Mouse (Mus musculus) kidney, adult 2 months (tissue): ENCODE data around the gene Paxbp1. TPM values are rescaled to one million over a fixed set of nuclear protein-coding genes. Genes with fewer than 3 reads are reported as not detected.

Experiments
- DNase-seq: peaks from one replicate; pipeline ENCODE4 v3.0.0; 2021
- H3K27ac ChIP-seq: fragments of 200-500 bp; 2 replicates; pipeline ENCODE4 v1.5.1; 2012; ENCODE audit warnings: low read depth, low read length, control low read depth, inconsistent platforms; ENCODE audit not compliant: insufficient read depth
- H3K27me3 ChIP-seq: fragments of 200-500 bp; replicated peaks from 2 replicates; pipeline ENCODE4 v1.6.1; 2012; ENCODE audit warnings: mild to moderate bottlenecking, moderate library complexity, low read length, inconsistent platforms; ENCODE audit not compliant: control insufficient read depth, insufficient read depth
- H3K36me3 ChIP-seq: fragments of 200-500 bp; 2 replicates; pipeline ENCODE4 v1.6.1; 2012; ENCODE audit warnings: mild to moderate bottlenecking, moderate library complexity, low read length, inconsistent platforms; ENCODE audit not compliant: control insufficient read depth, insufficient read depth
- H3K4me1 ChIP-seq: fragments of 200-500 bp; 2 replicates; pipeline ENCODE4 v1.6.1; 2011; ENCODE audit warnings: low read length; ENCODE audit not compliant: control insufficient read depth, insufficient read depth
- H3K4me3 ChIP-seq: fragments of 200-500 bp; 2 replicates; pipeline ENCODE4 v1.5.1; 2011; ENCODE audit warnings: mild to moderate bottlenecking, low read depth, low read length, control low read depth; ENCODE audit not compliant: insufficient read depth
- CTCF ChIP-seq: fragments of 200-500 bp; conservative IDR thresholded peaks from 2 replicates; pipeline ENCODE4 v1.5.1; 2011; ENCODE audit warnings: low read depth, mild to moderate bottlenecking, control low read depth, low read length, moderate library complexity, mixed read lengths; ENCODE audit not compliant: insufficient read depth, insufficient read length
- POLR2A ChIP-seq: fragments of 200-500 bp; IDR thresholded peaks from one replicate; pipeline ENCODE4 v1.6.1; 2011; ENCODE audit warnings: low read depth, low read length, control low read depth
- WGBS: fragments of 180-500 bp; shearing (Covaris S2); methylation state at CpG from one replicate; pipeline ENCODE4 v1.1.7; 2018; 5-methylcytosine and 5-hydroxymethylcytosine counted together
- polyA plus RNA-seq: library from polyadenylated mRNA; depleted of rRNA; stranded (reverse); fragments of >200 nt; gene quantifications from 2 replicates; pipeline ENCODE4 v1.2.3, GENCODE M21; 2012

Gene Paxbp1
- polyA plus RNA-seq, 1 experiment = 13.6 TPM

DNA sequence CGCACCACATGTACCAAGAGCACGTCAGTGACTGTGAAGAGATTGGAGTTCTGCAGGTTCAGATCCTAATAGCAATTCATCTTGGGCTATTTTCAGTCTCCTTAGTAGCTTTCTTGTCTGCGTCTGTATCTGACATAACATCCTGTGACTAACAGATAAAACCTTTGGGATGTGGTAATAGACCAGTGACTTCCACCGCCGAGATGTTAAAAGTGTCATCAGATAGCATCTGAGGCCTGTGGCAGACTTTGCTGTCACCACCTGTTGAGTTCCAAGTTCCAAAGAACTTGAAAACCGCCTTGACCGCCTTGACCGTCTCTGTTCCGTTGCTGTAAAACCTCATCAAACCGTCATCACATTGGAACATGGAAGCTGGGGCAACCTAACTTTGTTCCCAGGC, 19.4 kb upstream of the Paxbp1 start:
- H3K4me1 ChIP-seq = no peaks in the 10 kb centered on the region
- H3K4me3 ChIP-seq = no peak overlapping the region
- no peak for DNase-seq
- no peaks in the 10 kb centered on the region for H3K27me3 ChIP-seq
- no peak for TF ChIP-seq CTCF
- TF ChIP-seq POLR2A = no peak
- no peak overlapping the region for H3K27ac ChIP-seq
- H3K36me3 ChIP-seq = no peaks in the 10 kb centered on the region
- WGBS = 93% methylated on average over 10 of the region's 10 CpGs

DNA sequence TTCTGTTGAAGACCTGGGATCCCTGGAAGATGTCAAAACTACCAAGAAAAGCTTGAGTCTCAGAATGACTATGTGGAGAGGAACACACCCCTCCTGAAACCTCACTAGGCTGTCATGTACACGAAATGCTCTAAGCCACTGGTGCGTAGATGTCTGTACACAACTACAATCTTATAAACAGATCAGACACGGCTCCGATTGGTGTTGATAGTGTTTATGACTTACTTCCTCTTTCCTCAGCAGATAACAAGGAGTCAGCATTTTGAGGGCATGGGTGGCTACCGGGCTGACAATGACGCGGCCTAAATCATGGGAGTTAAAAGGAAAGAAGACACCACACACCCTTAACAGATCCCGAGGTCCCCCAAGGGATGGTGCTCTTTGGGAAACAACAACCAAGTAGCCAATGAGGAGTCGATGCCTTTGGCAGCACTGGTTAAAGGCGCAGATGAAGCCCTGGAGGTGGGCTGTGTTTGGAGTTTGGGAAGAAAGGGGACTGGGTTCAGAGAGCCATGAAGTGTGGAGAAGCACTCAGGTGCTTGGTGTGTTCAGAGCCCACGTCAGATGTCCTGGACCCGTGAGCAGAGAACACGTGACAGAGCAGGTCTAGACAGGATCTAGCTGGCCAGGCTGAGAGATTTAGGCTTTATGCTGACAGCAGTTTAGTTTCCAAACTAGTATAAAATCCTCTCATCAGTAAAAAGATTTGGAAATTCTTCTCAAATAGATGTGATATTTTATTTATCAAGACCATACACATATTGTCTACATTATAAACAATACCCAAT, 17.4 kb upstream of the Paxbp1 start:
- DNase-seq = peak; percentile 28
- H3K27me3 ChIP-seq = no peaks in the 10 kb centered on the region
- 47% methylated on average over 13 of the region's 13 CpGs for WGBS
- no peaks in the 10 kb centered on the region for H3K4me1 ChIP-seq
- H3K36me3 ChIP-seq = no peaks in the 10 kb centered on the region
- H3K4me3 ChIP-seq = no peak overlapping the region
- H3K27ac ChIP-seq = 0 out of 2 replicates have a peak overlapping the region, but pooled peaks have one; percentile 19
- TF ChIP-seq POLR2A (no peak), CTCF (no peak)

DNA sequence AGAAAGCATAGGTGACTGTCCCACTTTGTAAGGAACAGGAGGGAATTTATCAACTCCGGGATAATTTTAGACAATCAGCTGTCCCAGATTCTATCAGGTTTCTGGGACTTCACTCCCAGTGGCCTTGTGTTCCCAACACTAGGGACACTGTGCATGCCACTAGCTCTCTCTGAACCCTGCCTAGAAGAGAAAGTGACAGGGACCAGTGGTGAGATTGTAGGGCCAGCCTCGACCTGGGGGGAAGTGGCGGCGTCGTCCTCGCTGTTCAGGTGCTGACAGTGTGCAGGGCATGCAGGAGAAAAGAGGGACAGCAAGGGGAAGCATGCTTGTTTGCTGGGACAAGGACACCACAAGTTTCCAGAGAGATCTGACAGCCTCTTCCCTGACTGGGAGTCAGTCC, 13.4 kb upstream of the Paxbp1 start:
- Histone ChIP-seq H3K27me3 (no peaks in the 10 kb centered on the region), H3K4me1 (peaks cover 9% of the 10 kb centered on the region), H3K36me3 (no peaks in the 10 kb centered on the region), H3K27ac (no peak overlapping the region), H3K4me3 (no peak overlapping the region)
- WGBS = 87% methylated on average over 6 of the region's 6 CpGs
- DNase-seq = no peak
- TF ChIP-seq CTCF = no peak
- no peak for TF ChIP-seq POLR2A

DNA sequence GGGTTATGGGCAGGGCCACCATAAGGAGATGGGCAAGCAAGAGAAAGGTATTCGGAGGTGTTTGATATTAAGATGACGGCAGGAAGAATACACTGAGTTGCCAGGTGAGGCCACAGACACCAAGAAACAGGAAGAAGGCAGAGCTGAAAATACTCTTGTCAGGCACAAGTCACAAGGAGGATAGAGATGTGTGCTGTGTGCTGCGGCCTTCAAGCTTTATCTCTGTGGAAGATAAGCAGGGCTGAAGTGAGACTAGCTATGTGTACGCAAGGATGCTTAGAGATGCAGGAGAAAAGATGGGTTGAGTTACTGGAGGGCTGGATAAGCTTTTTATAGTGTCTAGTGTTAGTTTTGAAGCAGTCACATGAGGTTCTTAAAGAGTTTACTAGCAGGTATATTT, 12.9 kb upstream of the Paxbp1 start:
- no peak for TF ChIP-seq CTCF
- no peak for TF ChIP-seq POLR2A
- WGBS = 87% methylated on average over 4 of the region's 4 CpGs
- no peak overlapping the region for H3K27ac ChIP-seq
- H3K27me3 ChIP-seq = no peaks in the 10 kb centered on the region
- peaks cover 9% of the 10 kb centered on the region for H3K4me1 ChIP-seq
- H3K4me3 ChIP-seq = no peak overlapping the region
- H3K36me3 ChIP-seq = no peaks in the 10 kb centered on the region
- DNase-seq = no peak

DNA sequence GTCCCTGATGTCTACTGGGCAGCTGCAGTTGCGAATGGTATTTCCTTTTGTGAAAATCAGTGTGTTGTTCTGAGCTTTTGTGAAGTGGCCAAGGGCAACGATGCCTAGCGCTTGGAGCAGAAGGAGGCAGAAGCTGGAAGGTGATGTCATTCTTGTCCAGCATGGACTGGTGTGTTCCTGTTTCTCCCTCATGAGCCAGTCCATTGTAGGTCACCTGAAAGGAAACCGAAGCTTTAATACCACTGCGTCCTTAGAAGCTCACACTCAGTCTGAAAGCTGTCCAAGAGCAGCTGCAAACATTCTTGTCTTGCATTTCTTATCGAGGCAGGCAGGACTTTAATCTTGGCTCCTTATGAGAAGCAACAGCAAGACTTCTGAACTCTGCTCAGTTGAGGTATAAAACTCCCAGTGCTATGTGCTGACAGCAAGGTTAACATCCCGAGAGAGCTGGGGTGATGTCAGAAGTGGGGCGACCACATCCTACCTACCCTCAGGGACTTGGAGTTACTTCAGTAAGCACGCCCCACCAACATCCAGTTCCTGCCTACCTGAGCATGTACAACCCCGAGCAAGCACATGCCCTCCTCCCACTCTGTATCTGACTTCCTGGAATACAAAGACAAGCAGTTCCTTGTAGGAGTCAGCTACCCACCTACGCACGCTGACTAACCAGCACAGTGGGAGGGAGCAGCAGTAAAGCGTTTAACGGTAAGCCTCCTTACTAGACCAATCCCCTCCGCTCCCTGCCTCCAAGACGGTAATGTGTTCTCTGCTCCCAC, 11.9 kb upstream of the Paxbp1 start:
- Histone ChIP-seq H3K36me3 (no peaks in the 10 kb centered on the region), H3K4me1 (peaks cover 9% of the 10 kb centered on the region), H3K27me3 (no peaks in the 10 kb centered on the region), H3K4me3 (no peak overlapping the region), H3K27ac (peak overlapping the region; percentile 50; the same call in 1 of the 2 replicates)
- DNase-seq = peak; percentile 66
- WGBS = 12% methylated on average over 16 of the region's 16 CpGs
- no peak for TF ChIP-seq POLR2A
- TF ChIP-seq CTCF = no peak

DNA sequence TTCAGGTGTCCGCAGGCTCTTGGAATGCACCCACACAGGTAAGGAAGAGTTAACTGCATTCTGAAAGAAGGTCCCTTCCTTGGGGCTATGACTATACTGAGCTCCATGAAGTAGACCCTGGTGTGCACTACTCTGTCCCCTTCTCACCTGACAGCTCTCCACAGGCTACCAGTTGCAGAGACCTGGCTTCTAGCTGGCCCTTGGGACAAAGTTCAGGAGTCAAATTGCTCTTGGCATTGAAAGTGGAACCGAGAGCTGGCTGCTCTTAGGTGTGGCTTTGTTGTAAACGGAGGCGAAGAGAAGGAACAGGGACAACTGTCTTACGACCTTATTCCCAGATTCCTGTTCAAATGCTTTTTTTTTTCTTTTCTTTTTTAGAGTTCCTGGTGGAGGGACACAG, 10.8 kb upstream of the Paxbp1 start:
- H3K4me1 ChIP-seq = peaks cover 9% of the 10 kb centered on the region
- no peaks in the 10 kb centered on the region for H3K27me3 ChIP-seq
- no peak overlapping the region for H3K4me3 ChIP-seq
- no peak overlapping the region for H3K27ac ChIP-seq
- 47% methylated on average over 5 of the region's 5 CpGs for WGBS
- H3K36me3 ChIP-seq = no peaks in the 10 kb centered on the region
- TF ChIP-seq CTCF (no peak), POLR2A (no peak)
- peak; percentile 74 for DNase-seq

DNA sequence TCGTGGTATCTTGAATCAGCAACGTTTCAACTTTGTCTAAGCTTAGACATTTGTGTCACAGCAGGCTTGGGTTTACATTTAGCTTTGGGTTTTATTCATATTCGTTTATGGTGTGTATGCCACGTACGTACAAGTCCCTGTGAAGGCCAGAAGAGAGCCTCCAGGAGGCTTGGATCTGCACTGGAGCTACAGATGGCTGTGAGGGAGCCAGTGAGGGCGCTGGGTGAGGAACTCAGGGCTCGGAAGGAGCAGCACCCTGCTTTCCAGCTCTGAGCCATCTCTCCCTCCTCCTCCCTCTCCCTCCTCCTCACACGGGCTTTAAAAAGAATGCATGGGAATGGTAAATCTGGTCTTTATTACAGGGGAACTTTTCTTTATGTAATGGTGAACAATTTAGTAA, 9.3 kb upstream of the Paxbp1 start:
- 59% methylated on average over 8 of the region's 8 CpGs for WGBS
- Histone ChIP-seq H3K27ac (no peak overlapping the region), H3K4me1 (peaks cover 9% of the 10 kb centered on the region), H3K36me3 (no peaks in the 10 kb centered on the region), H3K27me3 (no peaks in the 10 kb centered on the region), H3K4me3 (no peak overlapping the region)
- TF ChIP-seq CTCF (no peak), POLR2A (no peak)
- no peak for DNase-seq

DNA sequence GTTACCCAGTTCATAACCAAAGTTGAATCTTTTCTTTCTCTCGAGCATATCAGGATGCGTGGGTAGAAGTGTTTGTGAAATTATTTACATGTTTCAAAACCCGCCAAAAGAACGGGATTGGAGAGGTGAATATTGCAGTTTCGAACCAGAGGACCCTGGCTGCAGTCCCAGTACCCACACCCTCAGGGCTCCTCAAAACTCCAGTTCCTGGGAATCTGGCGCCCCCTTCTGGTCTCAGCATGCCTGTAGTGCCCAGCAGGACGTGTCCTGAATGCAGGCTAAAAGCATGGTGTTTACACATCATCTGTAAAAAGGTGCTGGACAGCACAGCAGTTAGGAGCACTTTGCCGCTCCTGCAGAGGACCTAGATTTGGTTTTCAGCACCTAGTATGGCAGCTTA, 1.2 kb upstream of the Paxbp1 start:
- Histone ChIP-seq H3K4me3 (no peak overlapping the region), H3K36me3 (no peaks in the 10 kb centered on the region), H3K27ac (no peak overlapping the region), H3K4me1 (peaks cover 3% of the 10 kb centered on the region; the same call in 1 of the 2 replicates), H3K27me3 (no peaks in the 10 kb centered on the region)
- DNase-seq = peak; percentile 36
- TF ChIP-seq POLR2A (no peak), CTCF (peak; percentile 56)
- 62% methylated on average over 8 of the region's 8 CpGs for WGBS
